Mouse (Mus musculus): ENCODE measurements around the gene Mpg.

Gene Mpg

GRCm38 (mm10) chr11:32201922-32202685 is 24.2 kb upstream of the Mpg start:
- DNase-seq (ENCODE audit: low read depth, low spot score): no peak

- DNase-seq (ENCODE audit: low read depth, low spot score): peak; percentile 97
Measured at GRCm38 (mm10) chr11:32205058-32205873, 21.0 kb upstream of the Mpg start, which contains the start of gene Snrnp25. Gene Snrnp25, plus strand, starts transcription at chr11:32205415.

- no peak for DNase-seq (ENCODE audit: low read depth, low spot score)
Measured at GRCm38 (mm10) chr11:32210623-32211022, 15.7 kb upstream of the Mpg start.

- DNase-seq (ENCODE audit: low read depth, low spot score): no peak
Measured at GRCm38 (mm10) chr11:32215372-32216162, 10.7 kb upstream of the Mpg start.

GRCm38 (mm10) chr11:32216851-32217250 is 9.5 kb upstream of the Mpg start:
- peak; percentile 77 for DNase-seq (ENCODE audit: low read depth, low spot score)

- no peak for DNase-seq (ENCODE audit: low read depth, low spot score)
Measured at GRCm38 (mm10) chr11:32218501-32219050, 7.7 kb upstream of the Mpg start.

GRCm38 (mm10) chr11:32219287-32219686 is 7.0 kb upstream of the Mpg start:
- no peak for DNase-seq (ENCODE audit: low read depth, low spot score)

- no peak for DNase-seq (ENCODE audit: low read depth, low spot score)
Measured at GRCm38 (mm10) chr11:32220607-32221224, 5.6 kb upstream of the Mpg start.

GRCm38 (mm10) chr11:32221225-32221950 is 4.9 kb upstream of the Mpg start:
- DNase-seq (ENCODE audit: low read depth, low spot score): peak; percentile 28

- peak; percentile 29 for DNase-seq (ENCODE audit: low read depth, low spot score)
Measured at GRCm38 (mm10) chr11:32221951-32222409, 4.3 kb upstream of the Mpg start, which contains the start of gene Rhbdf1. Gene Rhbdf1, minus strand, starts transcription at chr11:32222300.

- peak; percentile 46 for DNase-seq (ENCODE audit: low read depth, low spot score)
Measured at GRCm38 (mm10) chr11:32222570-32223194, 3.6 kb upstream of the Mpg start.

GRCm38 (mm10) chr11:32223297-32223967 is 2.9 kb upstream of the Mpg start:
- no peak for DNase-seq (ENCODE audit: low read depth, low spot score)

- no peak for DNase-seq (ENCODE audit: low read depth, low spot score)
Measured at GRCm38 (mm10) chr11:32224468-32225139, 1.7 kb upstream of the Mpg start.

GRCm38 (mm10) chr11:32225222-32226104 is 842 bp upstream of the Mpg start:
- no peak for DNase-seq (ENCODE audit: low read depth, low spot score)

- no peak for DNase-seq (ENCODE audit: low read depth, low spot score)
Measured at GRCm38 (mm10) chr11:32227041-32227440, 736 bp downstream of the Mpg start.

- DNase-seq (ENCODE audit: low read depth, low spot score): no peak
Measured at GRCm38 (mm10) chr11:32227555-32227954, 1.2 kb downstream of the Mpg start.

GRCm38 (mm10) chr11:32228292-32228845 is 2.1 kb downstream of the Mpg start:
- no peak for DNase-seq (ENCODE audit: low read depth, low spot score)
